Mouse (Mus musculus): Measurements from ENCODE around the gene Gm43518.
A peak's percentile ranks its signal among the peaks of the same experiment; 100 is the strongest.

Gm43518 gene

GRCm38 (mm10) chr5:123975668-123976180, 48.5 kb downstream of the Gm43518 start:
- DNase-seq (ENCODE audit: inconsistent age in 2 of 2, low spot score in 1 of 2) = peak in 1 of 2 experiments; percentile 35

DNA sequence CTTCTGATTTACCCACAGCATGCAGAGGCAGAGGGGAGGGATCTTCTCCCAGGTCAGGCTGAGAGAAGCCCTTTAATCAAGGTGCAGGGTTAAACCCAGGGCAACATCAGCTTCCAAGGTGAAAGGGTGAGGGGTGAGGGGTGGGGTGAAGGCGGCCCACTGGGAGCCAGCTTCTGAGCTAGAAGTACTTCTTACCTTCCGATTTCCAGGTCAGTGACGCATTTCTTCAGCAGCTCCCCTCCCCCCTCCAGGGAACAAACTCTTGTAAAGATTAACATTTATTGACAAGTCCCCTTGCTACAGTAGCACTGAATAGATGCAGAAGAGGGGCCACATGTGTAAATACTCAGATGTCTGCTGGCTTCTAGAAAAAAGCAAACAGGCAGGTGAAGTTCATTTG, 50.0 kb downstream of the Gm43518 start:
- DNase-seq (ENCODE audit: inconsistent age in 2 of 2, low spot score in 1 of 2) = no peak

DNA sequence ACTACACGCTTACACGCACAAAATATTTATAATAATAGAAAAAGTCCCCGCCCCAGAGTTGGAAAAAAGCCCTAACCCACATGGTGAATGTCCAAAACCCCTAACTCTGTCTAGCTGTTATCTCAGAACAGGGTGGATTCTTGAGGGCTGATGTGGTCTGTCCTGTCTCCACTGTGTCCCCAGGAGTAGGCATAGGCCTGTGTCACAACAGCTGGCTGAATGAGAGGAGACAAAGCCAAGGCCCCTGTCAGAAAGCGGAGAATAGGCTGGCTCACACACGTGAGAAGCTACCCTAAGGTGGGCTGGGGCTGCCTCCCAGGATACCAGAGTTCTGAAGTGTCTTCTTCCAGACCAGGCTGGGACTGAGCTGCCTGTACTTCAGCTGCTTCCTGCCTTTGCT, 50.9 kb downstream of the Gm43518 start:
- DNase-seq (ENCODE audit: inconsistent age in 2 of 2, low spot score in 1 of 2) = peak in 1 of 2 experiments; percentile 27

DNA sequence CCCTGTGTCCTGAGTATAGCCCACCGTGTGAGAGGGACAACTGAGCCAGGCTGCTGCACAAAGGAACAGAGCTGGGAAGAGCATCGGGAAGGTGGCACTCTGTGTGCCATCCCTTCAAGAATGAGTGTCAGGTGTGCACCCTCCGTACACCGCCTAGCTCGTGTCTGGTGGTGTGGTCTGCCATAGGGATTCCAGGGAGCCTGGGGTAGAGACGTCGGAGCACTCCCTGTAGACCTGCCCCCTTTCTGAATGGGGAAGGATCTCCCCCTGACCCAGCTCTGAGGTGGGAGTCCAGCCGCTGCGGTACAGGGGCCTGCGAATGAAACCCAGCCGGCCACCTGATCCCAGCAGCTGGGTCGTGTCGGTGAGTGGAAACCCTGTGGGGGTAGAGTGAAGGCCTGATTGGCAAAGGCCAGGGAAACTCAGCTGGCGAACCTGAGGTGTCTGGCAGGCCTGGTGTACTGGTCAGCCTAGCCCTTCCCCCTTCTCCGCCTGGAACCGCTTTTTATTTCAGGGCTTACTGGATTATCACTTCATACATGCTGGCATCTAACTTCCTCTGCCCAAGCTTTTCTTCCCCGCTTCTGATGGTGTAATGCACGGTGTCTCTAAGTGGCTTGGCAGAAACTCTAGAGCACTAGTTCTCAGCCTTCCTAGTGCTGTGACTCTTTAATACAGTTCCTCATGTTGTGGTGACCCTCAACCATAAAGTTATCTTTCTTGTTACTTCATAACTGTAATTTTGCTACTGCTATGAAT, 52.2 kb downstream of the Gm43518 start:
- peak in 1 of 2 experiments; percentile 30 for DNase-seq (ENCODE audit: inconsistent age in 2 of 2, low spot score in 1 of 2)

DNA sequence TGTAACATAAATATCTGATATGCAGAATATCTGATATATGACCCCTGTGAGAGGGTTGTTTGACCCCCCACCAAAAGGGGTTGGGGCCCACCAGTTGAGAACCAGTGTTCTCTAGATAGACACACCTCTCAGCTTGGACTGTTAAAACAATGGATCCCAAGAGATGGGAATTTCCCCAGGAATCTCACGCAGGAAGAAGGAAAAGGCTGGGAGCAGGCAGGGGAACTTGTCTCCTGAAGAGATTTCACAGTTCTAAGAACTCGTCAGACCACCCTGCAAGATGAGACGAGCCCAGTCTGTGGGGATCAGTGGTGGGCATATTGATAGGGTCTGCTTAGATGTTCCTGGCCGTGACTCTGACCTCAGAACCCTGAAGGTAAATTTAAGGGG, 52.8 kb downstream of the Gm43518 start:
- DNase-seq (ENCODE audit: inconsistent age in 2 of 2, low spot score in 1 of 2) = peak in 1 of 2 experiments; percentile 26

DNA sequence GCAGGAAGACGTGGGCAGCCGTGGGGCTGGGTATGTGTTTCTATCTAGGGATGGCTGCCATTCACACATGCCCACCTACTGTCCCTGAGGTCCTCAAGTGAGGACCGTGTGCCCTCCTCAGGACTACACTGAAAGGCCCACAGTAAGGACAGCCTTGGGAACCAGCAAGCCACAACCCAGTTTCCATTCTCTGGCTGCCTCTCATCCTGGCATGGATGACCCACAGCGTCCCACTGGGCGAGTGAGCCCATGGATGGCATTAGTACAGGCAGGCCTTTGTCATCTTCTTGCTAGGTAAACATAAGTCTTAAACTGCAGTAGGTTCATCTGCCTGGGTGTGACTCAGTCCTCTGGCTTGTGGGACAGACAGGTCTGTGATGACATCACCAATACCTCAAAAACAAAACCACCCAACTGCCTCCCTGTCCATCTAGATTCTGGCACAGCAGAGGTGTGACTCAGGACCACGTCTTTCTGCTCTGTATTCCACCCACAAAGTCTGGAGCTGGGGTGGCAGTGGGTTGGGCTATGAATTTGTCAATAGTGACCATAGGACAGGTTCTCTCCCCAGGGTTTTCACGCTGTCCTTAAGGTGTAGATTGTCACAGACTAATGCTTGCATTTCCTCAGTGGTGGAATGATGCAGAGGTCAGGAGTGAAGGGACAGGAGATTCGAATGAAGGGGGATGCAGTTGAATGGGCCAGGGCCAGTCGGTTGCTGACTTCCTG, 53.5 kb downstream of the Gm43518 start:
- peak in 1 of 2 experiments; percentile 30 for DNase-seq (ENCODE audit: inconsistent age in 2 of 2, low spot score in 1 of 2)

- DNase-seq (ENCODE audit: inconsistent age in 2 of 2, low spot score in 1 of 2) = no peak
Observed at GRCm38 (mm10) chr5:123981250-123981554, 54.0 kb downstream of the Gm43518 start.

- DNase-seq (ENCODE audit: inconsistent age in 2 of 2, low spot score in 1 of 2) = no peak
Observed at GRCm38 (mm10) chr5:123982838-123983237, 55.6 kb downstream of the Gm43518 start.

DNA sequence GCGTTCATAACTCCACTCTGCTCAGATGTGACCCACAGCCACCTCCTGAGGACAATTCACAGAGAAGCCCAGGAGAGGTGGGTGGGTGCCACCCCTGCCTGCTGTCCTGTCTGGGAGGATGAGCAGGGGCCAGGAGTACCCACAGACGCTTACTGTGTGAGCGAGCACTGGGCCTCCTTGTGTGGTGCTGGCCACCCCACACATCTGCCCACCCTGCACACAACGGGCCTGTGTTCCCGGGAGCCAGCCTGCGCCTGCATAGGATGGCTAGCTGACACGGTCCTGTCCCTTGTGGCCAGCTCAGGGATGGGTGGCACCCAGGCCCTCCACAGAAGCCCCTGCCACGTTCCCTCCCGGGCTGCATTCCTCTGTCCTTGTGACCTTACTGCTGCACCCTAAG, 58.2 kb downstream of the Gm43518 start:
- DNase-seq (ENCODE audit: inconsistent age in 2 of 2, low spot score in 1 of 2) = no peak

- no peak for DNase-seq (ENCODE audit: inconsistent age in 2 of 2, low spot score in 1 of 2)
Observed at GRCm38 (mm10) chr5:123986925-123987324, 59.7 kb downstream of the Gm43518 start.

DNA sequence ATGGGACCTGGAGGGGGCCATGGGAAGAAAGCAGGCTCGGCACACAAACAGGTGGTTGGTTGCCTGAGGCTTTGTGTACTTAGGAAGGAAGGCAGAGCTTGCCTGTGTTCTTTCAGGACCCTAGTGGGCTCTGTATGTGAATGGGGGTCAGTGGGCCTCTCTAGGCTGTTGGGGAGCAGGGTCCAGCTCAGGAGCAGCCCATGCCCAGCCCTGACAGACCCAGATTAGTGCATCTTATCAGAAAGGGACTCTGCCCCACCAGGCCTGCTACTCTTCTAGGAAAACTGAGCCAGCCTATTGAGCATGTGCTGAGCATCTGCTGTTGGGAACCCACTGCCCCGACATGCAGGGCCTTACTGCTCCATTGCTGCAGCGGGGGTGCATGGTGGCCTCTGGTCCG, 60.3 kb downstream of the Gm43518 start:
- DNase-seq (ENCODE audit: inconsistent age in 2 of 2, low spot score in 1 of 2) = no peak

Measured in adrenal gland, adult (tissue).